Mouse (Mus musculus) embryonic fibroblast, embryonic 13.5 days (primary cell): ENCODE data around the gene Arhgdig. TPM values are rescaled to one million over a fixed set of nuclear protein-coding genes. Genes with fewer than 3 reads are reported as not detected.
"Not testable (repeated sequence)": the region's sequence is repeated elsewhere in the genome, so short reads cannot be mapped to it uniquely, and the experiment has no call there.

Experiments
- H3K27ac ChIP-seq: 2 replicates; pipeline ENCODE4 v1.5.1; 2012; ENCODE audit warnings: low read length, control low read depth, inconsistent platforms; ENCODE audit not compliant: insufficient read depth
- H3K4me1 ChIP-seq: 2 replicates; pipeline ENCODE4 v1.6.1; 2011; ENCODE audit warnings: low read length; ENCODE audit not compliant: control insufficient read depth, insufficient read depth
- H3K4me3 ChIP-seq: 2 replicates; pipeline ENCODE4 v1.5.1; 2011; ENCODE audit warnings: mild to moderate bottlenecking, control low read depth, low read length; ENCODE audit not compliant: insufficient read depth
- CTCF ChIP-seq: IDR thresholded peaks from 2 replicates; pipeline ENCODE4 v1.5.1; 2011; ENCODE audit warnings: mild to moderate bottlenecking, control low read depth, low read length, moderate library complexity, borderline replicate concordance; ENCODE audit not compliant: insufficient read depth
- POLR2A ChIP-seq: IDR thresholded peaks from 2 replicates; pipeline ENCODE4 v1.6.1; 2011; ENCODE audit warnings: low read depth, mild to moderate bottlenecking, control low read depth, low read length, moderate library complexity
- polyA plus RNA-seq: library from polyadenylated mRNA; stranded (reverse); fragments of >200 nt; gene quantifications from 2 replicates; pipeline ENCODE4 v1.2.4, GENCODE M21; 2011; ENCODE audit warnings: low read depth; ENCODE audit not compliant: missing spikeins, insufficient read length

Arhgdig gene
- polyA plus RNA-seq, 1 experiment: 5.8 TPM

- TF ChIP-seq POLR2A (no peak), CTCF (no peak)
- Histone ChIP-seq H3K4me1 (no peaks in the 10 kb centered on the region), H3K4me3 (no peak overlapping the region), H3K27ac (no peak overlapping the region)
These were observed 4.7 kb upstream of the Arhgdig start for GRCm38 (mm10) chr17:26212241-26212640.

GRCm38 (mm10) chr17:26206392-26206791 is 1.2 kb downstream of the Arhgdig start:
- TF ChIP-seq POLR2A (no peak), CTCF (no peak)
- no peak overlapping the region for H3K4me3 ChIP-seq
- H3K27ac ChIP-seq: no peak overlapping the region
- H3K4me1 ChIP-seq: no peaks in the 10 kb centered on the region

- Histone ChIP-seq H3K4me3 (no peak overlapping the region), H3K27ac (no peak overlapping the region), H3K4me1 (no peaks in the 10 kb centered on the region)
- TF ChIP-seq POLR2A: no peak
- no peak for TF ChIP-seq CTCF
These were observed 2.8 kb downstream of the Arhgdig start for GRCm38 (mm10) chr17:26204766-26205165.

GRCm38 (mm10) chr17:26203321-26203811 is 4.2 kb downstream of the Arhgdig start:
- no peaks in the 10 kb centered on the region for H3K4me1 ChIP-seq
- H3K27ac ChIP-seq: no peak overlapping the region
- TF ChIP-seq POLR2A: no peak
- TF ChIP-seq CTCF: no peak
- H3K4me3 ChIP-seq: peak overlapping the region; percentile 60

- TF ChIP-seq POLR2A (peak; percentile 22; the same call in 1 of the 2 replicates), CTCF (no peak)
- Histone ChIP-seq H3K4me3 (peak within 1 kb of the TSS; percentile 60), H3K27ac (no peak within 1 kb of the TSS), H3K4me1 (no peaks in the 10 kb centered on the region)
These were observed 4.8 kb downstream of the Arhgdig start, which contains the start of gene Rgs11 for GRCm38 (mm10) chr17:26202737-26203136. TSS of gene Rgs11 (plus strand) at chr17:26202951.

GRCm38 (mm10) chr17:26201998-26202397 is 5.6 kb downstream of the Arhgdig start:
- no peaks in the 10 kb centered on the region for H3K4me1 ChIP-seq
- H3K27ac ChIP-seq: no peak overlapping the region
- TF ChIP-seq POLR2A: no peak
- TF ChIP-seq CTCF: no peak
- H3K4me3 ChIP-seq: no peak overlapping the region

- H3K4me1 ChIP-seq: no peaks in the 10 kb centered on the region
- TF ChIP-seq CTCF (no peak), POLR2A (no peak)
- no peak overlapping the region for H3K27ac ChIP-seq
- peak overlapping the region; percentile 42 for H3K4me3 ChIP-seq
These were observed 6.5 kb downstream of the Arhgdig start for GRCm38 (mm10) chr17:26200831-26201705.

GRCm38 (mm10) chr17:26198892-26199291 is 8.7 kb downstream of the Arhgdig start, which contains the start of gene Pdia2:
TSS of gene Pdia2 (minus strand) at chr17:26199087.
- Histone ChIP-seq H3K27ac (no peak within 1 kb of the TSS), H3K4me1 (no peaks in the 10 kb centered on the region), H3K4me3 (no peak within 1 kb of the TSS)
- TF ChIP-seq POLR2A (no peak), CTCF (no peak)

- no peak overlapping the region for H3K27ac ChIP-seq
- H3K4me1 ChIP-seq: no peaks in the 10 kb centered on the region
- H3K4me3 ChIP-seq: no peak overlapping the region
- TF ChIP-seq POLR2A (no peak), CTCF (no peak)
These were observed 14.9 kb downstream of the Arhgdig start for GRCm38 (mm10) chr17:26192481-26193190.

GRCm38 (mm10) chr17:26191486-26191885 is 16.1 kb downstream of the Arhgdig start:
- H3K27ac ChIP-seq, H3K4me1 ChIP-seq, H3K4me3 ChIP-seq: not testable (repeated sequence)
